ENCODE assay signal across 8 mouse cellular contexts in genomic region chr7:93095511-93095910, GRCm38 (mm10). TPM values are rescaled to one million over a fixed set of nuclear protein-coding genes. Genes with fewer than 3 reads are reported as not detected.
DNase-seq lines count a peak whose midpoint lies in the region; ATAC-seq lines count a peak whose summit lies in the region.

No protein-coding gene starts in this region.

- peaks cover 24% of the 10 kb centered on the region for H3K4me1 ChIP-seq in forebrain, embryonic 15.5 days
- H3K4me1 ChIP-seq in limb, embryonic 10.5 days = peaks cover 24% of the 10 kb centered on the region
- H3K4me1 ChIP-seq in midbrain, embryonic 15.5 days = peaks cover 20% of the 10 kb centered on the region

- H3K9me3 ChIP-seq in forebrain, embryonic 15.5 days = no peaks in the 10 kb centered on the region
- no peaks in the 10 kb centered on the region for H3K9me3 ChIP-seq in limb, embryonic 10.5 days (replicated peaks)
- no peaks in the 10 kb centered on the region for H3K9me3 ChIP-seq in midbrain, embryonic 15.5 days

- H3K4me3 ChIP-seq in forebrain, embryonic 15.5 days = peak overlapping the region; percentile 25
- H3K4me3 ChIP-seq in limb, embryonic 10.5 days = peak overlapping the region; percentile 34; the same call in 1 of the 2 replicates
- H3K4me3 ChIP-seq in midbrain, embryonic 15.5 days = peak overlapping the region; percentile 27

- H3K27ac ChIP-seq in forebrain, embryonic 15.5 days (replicated peaks) = no peak overlapping the region
- H3K27ac ChIP-seq in limb, embryonic 10.5 days = peak overlapping the region; percentile 7; the same call in 1 of the 2 replicates
- peak overlapping the region; percentile 36; the same call in 1 of the 2 replicates for H3K27ac ChIP-seq in midbrain, embryonic 15.5 days

- H3K4me2 ChIP-seq in forebrain, embryonic 15.5 days (replicated peaks) = peak overlapping the region; percentile 35
- peak overlapping the region; percentile 45 for H3K4me2 ChIP-seq in midbrain, embryonic 15.5 days

- ATAC-seq in forebrain, embryonic 15.5 days (replicated peaks) = peak; percentile 79
- peak; percentile 82 for ATAC-seq in midbrain, embryonic 15.5 days (replicated peaks)

- H3K36me3 ChIP-seq in forebrain, embryonic 15.5 days = no peaks in the 10 kb centered on the region
- H3K36me3 ChIP-seq in limb, embryonic 10.5 days = no peaks in the 10 kb centered on the region
- no peaks in the 10 kb centered on the region for H3K36me3 ChIP-seq in midbrain, embryonic 15.5 days (replicated peaks)

- H3K27me3 ChIP-seq in forebrain, embryonic 15.5 days = no peaks in the 10 kb centered on the region
- H3K27me3 ChIP-seq in limb, embryonic 10.5 days (ENCODE audit: low read depth, poor library complexity, severe bottlenecking) = no peaks in the 10 kb centered on the region
- H3K27me3 ChIP-seq in midbrain, embryonic 15.5 days (replicated peaks) = no peaks in the 10 kb centered on the region; the same call in 1 of the 2 replicates

- 2% methylated on average over 8 of the region's 8 CpGs for WGBS in forebrain, embryonic 15.5 days
- 9% methylated on average over 8 of the region's 8 CpGs for WGBS in limb, embryonic 10.5 days
- 1% methylated on average over 8 of the region's 8 CpGs for WGBS in midbrain, embryonic 15.5 days

- H3K9ac ChIP-seq in forebrain, embryonic 15.5 days (replicated peaks) = no peak overlapping the region
- H3K9ac ChIP-seq in midbrain, embryonic 15.5 days = peak overlapping the region; percentile 25; the same call in 1 of the 2 replicates

- DNase-seq in WW6 (ENCODE audit: low read depth, low spot score) = peak; percentile 39
- DNase-seq in cerebellum, adult 18-20 months = peak; percentile 74 to 77
- peak; percentile 63 for DNase-seq in hindlimb bud, embryonic 11.5 days (ENCODE audit: extremely low spot score, low read depth, low spot score)
- peak; percentile 54 for DNase-seq in limb, embryonic 10.5 days (ENCODE audit: low spot score)
- DNase-seq in yolk sac, embryonic 10.5 days (ENCODE audit: low spot score) = peak; percentile 15
- no peak for DNase-seq in gastrocnemius, postnatal 10 days

RNA-seq across cellular contexts. Expression of gene Fam181b, which starts 15.8 kb away (rescaled TPM):
- polyA plus RNA-seq in forebrain, embryonic 15.5 days (2015; fragmentation: Nextera tagmentation; extraction: Ambion mirVana) = 33.6 and 35.6 TPM in 2 replicates
- polyA plus RNA-seq in limb, embryonic 10.5 days (2016; fragmentation: Nextera tagmentation; extraction: Ambion mirVana) = 13.7 and 35.4 TPM in 2 replicates
- 32.2 and 37.9 TPM in 2 replicates for polyA plus RNA-seq in midbrain, embryonic 15.5 days (2015; fragmentation: Nextera tagmentation; extraction: Ambion mirVana)
- total RNA-seq in gastrocnemius, postnatal 10 days (2021) = 1 to 10 TPM; 2.3 to 3.6 TPM
